Mouse (Mus musculus) MEL (cell line): ENCODE results near the gene Rcbtb2. TPM values are rescaled to one million over a fixed set of nuclear protein-coding genes. Genes with fewer than 3 reads are reported as not detected.

ENCODE experiments used
- DNase-seq: peaks from one replicate; pipeline ENCODE4 v3.0.0; 2011; ENCODE audit warnings: low read depth, low spot score
- H3K27ac ChIP-seq: 2 replicates; pipeline ENCODE4 v1.5.1; 2012; ENCODE audit warnings: low read depth, mild to moderate bottlenecking, control low read depth, low read length, moderate library complexity; ENCODE audit not compliant: control insufficient read depth
- H3K27me3 ChIP-seq, 2 experiments: fragments of 150-350 bp in 1 of 2; sonication (generic) in 1 of 2; 2 replicates each; pipeline ENCODE4 v1.6.1; 2012; ENCODE audit warnings: low read length in 2 of 2, mild to moderate bottlenecking in 2 of 2, improper control_type of control experiment in 1 of 2, moderate library complexity in 1 of 2; ENCODE audit not compliant: insufficient read depth in 2 of 2, control insufficient read depth in 1 of 2
- H3K36me3 ChIP-seq, 2 experiments: 2 replicates each; pipeline ENCODE4 v1.6.1; 2012 to 2014; ENCODE audit warnings: low read length in 2 of 2, improper control_type of control experiment in 1 of 2, inconsistent platforms in 1 of 2, mild to moderate bottlenecking in 1 of 2; ENCODE audit not compliant: insufficient read depth in 2 of 2, control insufficient read depth in 1 of 2
- H3K4me1 ChIP-seq, 2 experiments: fragments of 150-350 bp in 1 of 2; sonication (generic) in 1 of 2; 2 replicates each; pipeline ENCODE4 v1.6.1; 2012; ENCODE audit warnings: low read length in 2 of 2, improper control_type of control experiment in 1 of 2, mild to moderate bottlenecking in 1 of 2; ENCODE audit not compliant: insufficient read depth in 2 of 2, control insufficient read depth in 1 of 2
- H3K4me3 ChIP-seq, 2 experiments: fragments of 150-350 bp in 1 of 2; sonication (generic) in 1 of 2; 2 replicates each; pipeline ENCODE4 v1.5.1; 2012; ENCODE audit warnings: low read depth in 2 of 2, low read length in 2 of 2, mild to moderate bottlenecking in 2 of 2, moderate library complexity in 2 of 2, control low read depth in 1 of 2, improper control_type of control experiment in 1 of 2; ENCODE audit not compliant: control insufficient read depth in 1 of 2, insufficient read depth in 1 of 2
- H3K79me2 ChIP-seq: 2 replicates; pipeline ENCODE4 v1.6.1; 2012; ENCODE audit warnings: mild to moderate bottlenecking, low read length, moderate library complexity; ENCODE audit not compliant: control insufficient read depth, poor library complexity, insufficient read depth
- H3K9ac ChIP-seq: 2 replicates; pipeline ENCODE4 v1.6.1; 2012; ENCODE audit warnings: low read depth, mild to moderate bottlenecking, control low read depth, low read length, moderate library complexity; ENCODE audit not compliant: control insufficient read depth, poor library complexity, severe bottlenecking
- H3K9me3 ChIP-seq: fragments of 150-350 bp; sonication (generic); replicated peaks from 2 replicates; pipeline ENCODE4 v1.6.1; 2012; ENCODE audit warnings: mild to moderate bottlenecking, low read length, improper control_type of control experiment, moderate library complexity; ENCODE audit not compliant: insufficient read depth
- BHLHE40 ChIP-seq: IDR thresholded peaks from 2 replicates; pipeline ENCODE4 v1.6.1; 2012; ENCODE audit warnings: low read depth, mild to moderate bottlenecking, inconsistent platforms, low read length, improper control_type of control experiment, borderline replicate concordance
- CHD2 ChIP-seq: IDR thresholded peaks from 2 replicates; pipeline ENCODE4 v1.6.1; 2011; ENCODE audit warnings: low read length, improper control_type of control experiment
- ETS1 ChIP-seq: IDR thresholded peaks from 2 replicates; pipeline ENCODE4 v1.6.1; 2012; ENCODE audit warnings: low read depth, mild to moderate bottlenecking, inconsistent platforms, low read length, improper control_type of control experiment, moderate library complexity
- GATA1 ChIP-seq: IDR thresholded peaks from 2 replicates; pipeline ENCODE4 v1.6.1; 2011; ENCODE audit warnings: low read depth, low read length, improper control_type of control experiment
- MAFK ChIP-seq: IDR thresholded peaks from 2 replicates; pipeline ENCODE4 v1.6.1; 2011; ENCODE audit warnings: low read depth, mild to moderate bottlenecking, low read length, improper control_type of control experiment, borderline replicate concordance
- MAZ ChIP-seq: IDR thresholded peaks from 2 replicates; pipeline ENCODE4 v1.6.1; 2012; ENCODE audit warnings: low read depth, mild to moderate bottlenecking, inconsistent platforms, low read length, improper control_type of control experiment
- MYB ChIP-seq: IDR thresholded peaks from 2 replicates; pipeline ENCODE4 v1.6.1; 2011; ENCODE audit warnings: mild to moderate bottlenecking, low read depth, low read length, improper control_type of control experiment
- MYC ChIP-seq: IDR thresholded peaks from 2 replicates; pipeline ENCODE4 v1.6.1; 2011; ENCODE audit warnings: low read depth, mild to moderate bottlenecking, low read length, improper control_type of control experiment, moderate library complexity
- NELFE ChIP-seq: IDR thresholded peaks from 2 replicates; pipeline ENCODE4 v1.6.1; 2011; ENCODE audit warnings: low read depth, low read length, improper control_type of control experiment
- POLR2AphosphoS2 ChIP-seq: IDR thresholded peaks from 2 replicates; pipeline ENCODE4 v1.6.1; 2011; ENCODE audit warnings: low read length, improper control_type of control experiment
- POLR2AphosphoS5 ChIP-seq: IDR thresholded peaks from 2 replicates; pipeline ENCODE4 v1.6.1; 2012; ENCODE audit warnings: low read depth, borderline replicate concordance, mild to moderate bottlenecking, inconsistent platforms, low read length, moderate library complexity, mixed read lengths
- RAD21 ChIP-seq: IDR thresholded peaks from 2 replicates; pipeline ENCODE4 v1.6.1; 2011; ENCODE audit warnings: mild to moderate bottlenecking, low read depth, low read length, improper control_type of control experiment
- RCOR1 ChIP-seq: IDR thresholded peaks from 2 replicates; pipeline ENCODE4 v1.6.1; 2012; ENCODE audit warnings: low read depth, mild to moderate bottlenecking, inconsistent platforms, low read length, improper control_type of control experiment
- SIN3A ChIP-seq: IDR thresholded peaks from 2 replicates; pipeline ENCODE4 v1.6.1; 2012; ENCODE audit warnings: low read length, improper control_type of control experiment, inconsistent platforms
- SMC3 ChIP-seq: IDR thresholded peaks from 2 replicates; pipeline ENCODE4 v1.6.1; 2011; ENCODE audit warnings: low read depth, low read length, improper control_type of control experiment
- UBTF ChIP-seq: IDR thresholded peaks from 2 replicates; pipeline ENCODE4 v1.6.1; 2012; ENCODE audit warnings: low read depth, mild to moderate bottlenecking, inconsistent platforms, low read length, improper control_type of control experiment, moderate library complexity, borderline replicate concordance; ENCODE audit not compliant: insufficient read depth
- USF2 ChIP-seq, 2 experiments: IDR thresholded peaks; 2 replicates each; pipeline ENCODE4 v1.6.1; 2011 to 2012; ENCODE audit warnings: improper control_type of control experiment in 2 of 2, low read length in 2 of 2, borderline replicate concordance in 1 of 2, inconsistent platforms in 1 of 2, low read depth in 1 of 2, mild to moderate bottlenecking in 1 of 2; ENCODE audit not compliant: insufficient read depth in 1 of 2
- ZMIZ1 ChIP-seq: IDR thresholded peaks from 2 replicates; pipeline ENCODE4 v1.6.1; 2012; ENCODE audit warnings: low read depth, mild to moderate bottlenecking, inconsistent platforms, low read length, improper control_type of control experiment, moderate library complexity
- polyA plus RNA-seq, 2 experiments: library from polyadenylated mRNA; stranded (reverse) in 1 of 2; unstranded in 1 of 2; fragments of >175 nt in 1 of 2; fragments of >200 nt in 1 of 2; gene quantifications; 2 replicates each; pipeline versions ENCODE4 v1.2.1 to v1.2.4; 2012; ENCODE audit warnings: low replicate concordance in 2 of 2, low read depth in 1 of 2; ENCODE audit not compliant: insufficient read length in 2 of 2, insufficient read depth in 1 of 2, missing spikeins in 1 of 2
- total RNA-seq: library from RNA; depleted of rRNA; stranded (reverse); fragments of 300-350 nt; gene quantifications from 2 replicates; pipeline ENCODE4 v1.2.3, GENCODE M21; 2012; rRNA removed

Gene Rcbtb2
- total and polyA plus RNA-seq, 3 experiments: 8.6 to 13.8 TPM; not detected in 1

DNA sequence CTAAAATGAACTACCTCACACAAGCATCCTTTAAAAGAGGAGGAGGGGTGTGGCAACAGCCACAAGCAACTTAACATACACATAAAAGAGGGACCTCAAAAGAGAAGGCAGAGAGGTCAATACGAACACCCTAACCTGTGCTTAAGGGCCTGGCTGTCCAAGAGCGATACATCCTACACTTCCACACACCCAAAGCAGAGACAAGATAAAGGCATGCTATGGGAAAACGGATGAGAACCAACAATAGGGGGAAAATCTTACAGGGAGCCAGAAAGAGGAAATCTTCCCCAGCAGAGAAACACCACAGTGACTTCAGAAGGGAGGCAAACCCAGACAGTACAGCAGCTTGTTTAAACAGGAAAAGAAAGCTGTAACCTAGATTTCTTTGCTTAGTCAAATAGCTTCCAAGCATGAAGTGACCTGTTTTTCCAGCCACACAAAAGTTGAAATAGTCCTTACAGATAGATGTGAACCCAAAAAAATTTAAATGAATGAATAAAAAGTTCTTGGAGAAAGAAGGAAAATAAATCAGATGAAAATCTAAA lies 132.7 kb downstream of the Rcbtb2 start:
- Histone ChIP-seq H3K36me3 (peaks cover 0 to 2% of the 10 kb centered on the region in 2 experiments; a peak in 2 of 4 replicates), H3K4me3 (no peak overlapping the region), H3K9ac (no peak overlapping the region), H3K4me1 (no peaks in the 10 kb centered on the region), H3K27me3 (no peaks in the 10 kb centered on the region), H3K79me2 (no peaks in the 10 kb centered on the region), H3K9me3 (no peaks in the 10 kb centered on the region), H3K27ac (no peak overlapping the region)
- TF ChIP-seq POLR2AphosphoS5: no peak
- TF ChIP-seq MYB: no peak
- no peak for TF ChIP-seq BHLHE40
- TF ChIP-seq UBTF: no peak
- TF ChIP-seq MYC: no peak
- TF ChIP-seq USF2 (IDR thresholded peaks at IDR 0.05; ENCODE audit: borderline replicate concordance in 1 of 2, insufficient read depth in 1 of 2, low read depth in 1 of 2, low read length in 2 of 2): no peak
- TF ChIP-seq POLR2AphosphoS2: no peak
- TF ChIP-seq MAFK: no peak
- TF ChIP-seq RCOR1: no peak
- TF ChIP-seq ZMIZ1: no peak
- no peak for TF ChIP-seq NELFE
- TF ChIP-seq SIN3A: no peak
- TF ChIP-seq SMC3: no peak
- no peak for TF ChIP-seq ETS1
- no peak for TF ChIP-seq MAZ
- no peak for TF ChIP-seq RAD21
- TF ChIP-seq GATA1: no peak
- no peak for DNase-seq

DNA sequence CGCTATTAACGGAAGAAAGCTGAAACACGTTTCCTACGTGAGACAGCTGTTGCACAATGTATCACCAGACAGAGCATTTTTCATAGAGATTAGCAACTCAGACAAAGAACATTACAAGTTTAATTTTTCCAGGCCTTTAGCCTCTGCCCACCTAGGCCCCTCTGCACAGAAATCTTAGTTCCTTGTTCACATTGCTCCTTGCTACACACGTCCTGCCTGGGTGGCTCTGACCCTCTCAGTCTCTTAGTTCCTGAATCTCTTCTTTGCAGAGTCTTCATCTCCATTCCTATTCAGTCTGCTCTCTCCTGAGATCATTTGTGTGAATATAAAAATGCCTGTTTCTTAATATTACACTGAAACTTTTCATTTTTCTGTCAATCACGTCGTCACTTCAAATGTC lies 134.5 kb downstream of the Rcbtb2 start:
- Histone ChIP-seq H3K4me3 (no peak overlapping the region), H3K4me1 (no peaks in the 10 kb centered on the region), H3K79me2 (no peaks in the 10 kb centered on the region)
- no peak for DNase-seq
- TF ChIP-seq USF2 (IDR thresholded peaks at IDR 0.05; ENCODE audit: borderline replicate concordance in 1 of 2, insufficient read depth in 1 of 2, low read depth in 1 of 2, low read length in 2 of 2): no peak
- no peak for TF ChIP-seq GATA1
- TF ChIP-seq CHD2: no peak
- TF ChIP-seq, all 39 proteins: peak for 0
- Histone ChIP-seq H3K27ac (no peak overlapping the region), H3K9ac (no peak overlapping the region), H3K27me3 (no peaks in the 10 kb centered on the region), H3K9me3 (no peaks in the 10 kb centered on the region), H3K36me3 (peaks cover 0 to 2% of the 10 kb centered on the region in 2 experiments; a peak in 2 of 4 replicates)

Other genes starting within 250 kb of the Rcbtb2 start
- not detected in 2 replicates for gene Cysltr2, start 73.9 kb upstream of the Rcbtb2 start, total RNA-seq
- under 1 TPM in 1 of 2 experiments, not detected in 1; 0.22 TPM for gene Cysltr2, start 73.9 kb upstream of the Rcbtb2 start, polyA plus RNA-seq
- gene Lpar6, start 114.9 kb downstream of the Rcbtb2 start, total RNA-seq: not detected in 2 replicates
- gene Lpar6, start 114.9 kb downstream of the Rcbtb2 start, polyA plus RNA-seq: not detected
- gene Rb1, start 202.8 kb downstream of the Rcbtb2 start, total RNA-seq: 6.3 and 7.8 TPM in 2 replicates
- gene Rb1, start 202.8 kb downstream of the Rcbtb2 start, polyA plus RNA-seq: 10 to 100 TPM in 1 of 2 experiments, not detected in 1; 13.2 TPM